Mouse (Mus musculus): ENCODE measurements around the gene Gabbr1.

Gene Gabbr1

DNA sequence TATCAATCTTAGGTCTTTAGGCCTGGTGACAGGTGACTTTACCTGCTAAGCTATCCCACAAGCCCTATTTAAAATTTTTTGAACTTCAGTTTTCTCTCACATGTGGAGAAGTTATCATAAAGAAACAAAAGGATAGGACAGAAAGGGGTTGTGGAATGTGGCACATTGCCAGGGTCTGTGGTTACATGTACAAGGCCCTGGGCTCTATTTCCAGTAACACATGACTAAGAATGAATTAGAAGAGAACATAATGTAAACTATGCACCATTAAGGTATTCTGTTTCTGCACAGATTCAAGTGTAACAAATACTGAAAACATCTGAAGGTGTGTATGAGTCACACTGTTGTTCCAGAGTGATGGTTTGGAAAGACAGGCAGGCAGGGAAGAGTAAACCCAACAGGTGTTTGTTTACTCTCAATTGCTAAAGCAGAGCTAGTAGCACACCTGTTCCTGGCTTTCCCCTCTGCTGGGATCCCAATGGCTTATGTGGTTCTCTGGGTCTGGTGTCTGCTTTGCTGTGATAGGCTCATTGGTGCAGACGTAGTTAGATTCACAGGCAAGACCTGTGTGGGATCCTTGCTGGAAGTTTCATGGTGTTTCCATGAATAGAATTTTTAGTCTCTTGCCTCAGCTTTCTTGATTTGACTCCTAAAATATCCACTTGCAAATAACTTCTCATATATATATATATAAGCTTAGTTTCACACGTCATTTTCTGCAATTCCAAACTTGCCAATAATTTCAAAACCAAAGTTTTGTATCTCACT lies 6.5 kb upstream of the Gabbr1 start:
- DNase-seq (ENCODE audit: low read depth, low spot score), result no peak

DNA sequence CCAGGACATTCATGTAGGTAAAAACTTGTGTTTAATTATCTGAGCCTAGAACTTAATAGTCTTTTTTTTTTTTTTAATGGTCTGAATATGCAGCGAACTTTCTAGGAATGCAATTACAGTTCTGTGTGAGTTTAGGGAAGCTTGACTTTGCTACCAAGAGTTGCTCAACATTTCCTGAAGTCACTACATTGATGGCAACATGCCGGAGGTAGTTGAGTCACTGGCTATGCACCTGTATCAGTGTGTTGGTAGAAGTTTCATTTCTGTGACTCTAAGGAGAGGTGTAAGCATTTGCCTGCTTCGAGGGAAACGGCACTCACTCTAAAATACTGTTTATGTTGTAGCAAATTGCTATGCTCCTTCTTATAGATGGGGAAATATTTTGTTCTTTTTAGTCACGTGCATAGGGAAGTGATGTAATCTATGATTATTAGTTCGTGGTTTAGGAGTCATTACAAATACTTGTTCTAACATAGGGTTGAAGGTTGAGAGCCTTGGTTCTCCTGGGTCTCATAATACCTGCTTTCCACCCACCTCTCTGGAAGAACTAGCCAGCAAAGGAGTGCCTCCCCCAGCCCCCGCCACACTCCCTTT lies 1.0 kb upstream of the Gabbr1 start:
- DNase-seq (ENCODE audit: low read depth, low spot score), result no peak

DNA sequence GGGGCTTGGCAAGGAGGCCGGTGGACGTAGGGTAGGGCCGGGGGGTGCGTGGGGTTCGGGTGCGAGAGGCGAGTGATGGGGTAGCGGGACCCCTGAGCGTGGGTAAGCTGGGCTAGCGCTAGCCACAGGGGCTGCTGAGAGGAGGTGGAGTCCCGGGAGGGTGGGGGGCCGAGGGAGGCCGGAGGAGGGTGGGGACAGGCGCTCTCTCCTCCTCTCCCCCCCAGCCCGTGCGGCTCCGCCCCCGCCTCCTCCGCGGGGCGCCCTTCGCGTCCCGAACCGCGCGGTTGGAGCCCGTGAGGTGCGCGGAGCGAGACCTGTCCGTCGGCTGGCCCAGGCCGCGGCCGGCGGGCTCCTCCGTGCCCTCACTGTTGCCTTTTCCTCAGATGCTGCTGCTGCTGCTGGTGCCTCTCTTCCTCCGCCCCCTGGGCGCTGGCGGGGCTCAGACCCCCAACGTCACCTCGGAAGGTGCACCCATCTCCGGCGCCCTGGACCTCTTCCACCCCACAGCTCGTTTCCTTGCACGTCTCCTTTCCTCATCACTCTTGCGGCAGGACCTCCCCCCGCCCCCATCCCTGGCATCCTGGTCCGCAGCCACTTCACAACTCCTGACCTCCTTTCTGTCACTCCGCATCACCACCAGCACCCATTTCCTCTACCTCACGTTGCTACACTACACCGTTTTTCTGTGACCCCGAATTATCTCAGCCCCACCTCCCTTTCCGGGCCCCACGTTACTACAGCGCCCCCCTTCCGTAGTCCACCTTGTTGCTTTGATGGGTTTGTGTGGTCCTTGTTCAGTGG lies 746 bp downstream of the Gabbr1 start:
- peak; percentile 85 for DNase-seq (ENCODE audit: low read depth, low spot score)

- DNase-seq (ENCODE audit: low read depth, low spot score), result peak; percentile 42
Measured at GRCm38 (mm10) chr17:37047332-37047976, 1.7 kb downstream of the Gabbr1 start.

DNA sequence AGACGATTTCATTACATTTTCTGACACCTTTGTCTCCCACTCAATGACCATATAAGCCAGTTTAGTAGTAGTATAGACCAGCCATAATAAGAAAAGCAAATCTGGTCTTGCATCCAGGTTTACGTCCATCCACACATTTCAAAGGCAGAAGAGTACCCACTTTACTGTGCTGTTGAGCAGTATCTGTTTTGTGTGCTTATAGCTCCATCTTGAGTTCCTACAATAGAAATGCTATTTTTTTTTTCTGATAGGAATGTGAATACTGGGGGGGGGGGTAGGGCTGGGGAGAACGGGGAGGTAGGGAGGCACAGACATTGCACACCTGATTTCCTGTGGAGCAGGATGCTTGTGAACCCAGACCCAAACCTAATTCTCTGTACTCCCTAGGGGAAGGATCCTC lies 2.2 kb downstream of the Gabbr1 start:
- DNase-seq (ENCODE audit: low read depth, low spot score), result no peak

- no peak for DNase-seq (ENCODE audit: low read depth, low spot score)
Measured at GRCm38 (mm10) chr17:37048383-37048782, 2.6 kb downstream of the Gabbr1 start.

GRCm38 (mm10) chr17:37049570-37050310 lies 4.0 kb downstream of the Gabbr1 start:
- DNase-seq (ENCODE audit: low read depth, low spot score), result peak; percentile 83

DNA sequence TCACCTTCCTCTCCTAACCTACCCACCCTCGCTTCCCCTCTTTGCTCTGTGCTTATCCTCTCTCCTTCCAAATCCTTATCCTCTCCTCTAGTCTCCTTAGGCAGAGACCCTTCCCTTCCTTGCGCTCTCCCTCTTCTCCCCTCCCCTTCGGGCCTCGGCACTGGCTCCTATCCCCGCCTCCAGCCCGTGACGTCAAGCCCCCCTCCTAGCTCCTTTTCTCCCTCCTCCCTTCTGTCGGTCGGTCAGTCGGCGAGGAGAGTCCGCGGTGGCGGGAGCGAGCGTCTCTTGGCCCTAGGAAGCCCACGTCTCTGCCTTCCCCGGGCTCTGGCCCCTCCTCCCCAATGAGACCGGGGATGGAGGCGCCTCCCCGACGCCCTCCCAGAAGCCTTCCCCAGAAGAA lies 4.6 kb downstream of the Gabbr1 start:
- DNase-seq (ENCODE audit: low read depth, low spot score), result peak; percentile 89

- no peak for DNase-seq (ENCODE audit: low read depth, low spot score)
Measured at GRCm38 (mm10) chr17:37050876-37051275, 5.1 kb downstream of the Gabbr1 start.

- no peak for DNase-seq (ENCODE audit: low read depth, low spot score)
Measured at GRCm38 (mm10) chr17:37051745-37052144, 6.0 kb downstream of the Gabbr1 start.

GRCm38 (mm10) chr17:37056957-37057356 lies 11.2 kb downstream of the Gabbr1 start:
- no peak for DNase-seq (ENCODE audit: low read depth, low spot score)

GRCm38 (mm10) chr17:37061435-37061834 lies 15.7 kb downstream of the Gabbr1 start:
- DNase-seq (ENCODE audit: low read depth, low spot score), result no peak

DNA sequence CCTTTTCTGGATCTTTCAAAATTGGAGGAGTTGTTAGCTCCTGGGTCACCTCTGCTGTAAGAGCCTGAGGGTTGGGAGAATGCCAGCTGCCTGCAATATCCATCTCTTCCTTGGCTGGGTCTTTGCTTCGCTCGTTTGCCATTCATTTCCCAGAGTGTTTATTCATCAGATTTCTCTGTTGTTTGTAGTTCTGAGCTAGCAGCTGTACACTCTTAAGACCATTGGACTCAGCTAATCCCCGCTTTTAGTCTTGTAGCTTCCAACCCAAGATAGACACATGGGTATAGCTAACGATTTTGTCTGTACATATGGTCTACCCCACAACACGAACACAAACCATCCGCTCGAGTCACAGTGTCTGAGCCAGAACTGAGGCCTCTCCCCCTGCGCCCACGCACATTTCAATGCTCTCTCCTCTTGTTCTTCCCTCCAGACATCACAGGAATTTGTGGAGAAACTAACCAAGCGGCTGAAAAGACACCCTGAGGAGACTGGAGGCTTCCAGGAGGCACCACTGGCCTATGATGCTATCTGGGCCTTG lies 16.4 kb downstream of the Gabbr1 start:
- no peak for DNase-seq (ENCODE audit: low read depth, low spot score)

DNA sequence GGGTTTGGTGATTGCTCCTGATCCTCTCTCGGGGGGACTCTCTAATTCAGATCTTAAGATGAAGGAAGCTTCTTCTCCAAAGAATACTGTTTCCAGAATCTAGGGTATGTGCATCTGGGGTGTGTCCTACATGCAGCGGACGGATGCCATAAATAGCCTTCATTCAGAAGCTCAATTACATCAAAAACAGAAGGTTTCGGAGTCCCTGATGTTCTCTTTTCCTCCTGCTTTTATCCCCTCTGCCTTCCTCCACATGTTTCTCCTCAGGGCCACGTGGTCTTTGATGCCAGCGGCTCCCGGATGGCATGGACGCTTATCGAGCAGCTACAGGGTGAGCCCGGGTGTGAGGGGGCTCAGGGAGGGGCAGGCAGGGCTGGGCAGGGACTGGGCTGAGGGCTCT lies 17.3 kb downstream of the Gabbr1 start:
- DNase-seq (ENCODE audit: low read depth, low spot score), result no peak

DNA sequence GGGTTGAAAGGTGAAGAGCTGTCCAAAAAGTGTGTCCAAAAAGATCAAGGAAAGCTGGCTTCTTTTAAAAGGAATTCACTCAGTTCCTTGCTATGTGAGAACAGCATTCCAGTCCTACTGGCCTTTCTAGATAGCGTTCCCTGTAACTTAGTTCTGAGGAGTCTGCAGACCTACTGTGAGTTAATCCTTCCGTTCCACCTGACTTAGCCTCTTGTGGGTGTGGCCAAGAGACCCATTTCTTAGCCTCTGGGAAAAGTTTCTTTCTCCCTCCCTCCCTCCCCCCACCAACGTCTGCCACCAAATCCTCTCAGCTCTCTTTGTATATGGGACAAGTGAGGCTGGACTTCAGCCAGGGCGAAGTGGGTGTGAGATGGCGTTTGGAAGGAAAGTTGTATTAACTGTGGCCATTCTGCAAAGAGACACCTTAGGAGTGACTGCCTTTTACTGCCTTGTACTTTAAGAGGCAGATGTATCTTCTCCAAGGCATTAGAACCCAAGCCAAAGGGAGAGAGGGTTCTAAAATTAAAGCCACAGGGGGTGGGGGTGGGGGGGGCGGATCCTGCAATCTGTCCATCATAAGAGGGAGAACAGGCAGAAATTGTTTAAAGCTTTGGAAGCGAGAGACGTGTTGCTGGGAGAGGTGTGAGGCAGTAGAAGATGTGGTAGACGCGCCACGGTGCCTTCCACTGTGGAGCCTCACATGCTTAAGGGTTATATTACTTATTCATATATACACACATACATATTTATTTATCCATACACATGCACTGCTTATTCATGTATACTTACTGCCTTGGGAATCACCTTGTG lies 18.1 kb downstream of the Gabbr1 start:
- peak; percentile 67 for DNase-seq (ENCODE audit: low read depth, low spot score)

DNA sequence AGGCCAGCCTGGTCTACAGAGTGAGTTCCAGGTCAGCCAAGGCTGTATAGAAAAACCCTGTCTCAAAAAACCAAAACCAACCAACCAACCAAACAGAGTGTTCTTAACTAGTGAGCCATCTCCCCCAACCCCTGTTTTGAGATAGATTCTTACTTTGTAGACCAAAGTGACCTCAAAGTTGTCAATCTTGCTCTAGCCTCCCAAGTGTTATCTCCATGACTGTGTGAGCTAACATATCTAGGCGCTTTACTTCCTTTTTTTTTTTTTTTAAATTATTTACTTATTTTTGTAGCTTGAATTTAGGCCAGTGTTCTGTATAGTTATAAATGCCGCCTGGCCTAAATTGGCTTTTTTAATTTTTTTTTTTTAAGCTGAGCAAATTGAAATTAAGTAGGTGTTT lies 20.2 kb downstream of the Gabbr1 start:
- DNase-seq (ENCODE audit: low read depth, low spot score), result no peak

DNA sequence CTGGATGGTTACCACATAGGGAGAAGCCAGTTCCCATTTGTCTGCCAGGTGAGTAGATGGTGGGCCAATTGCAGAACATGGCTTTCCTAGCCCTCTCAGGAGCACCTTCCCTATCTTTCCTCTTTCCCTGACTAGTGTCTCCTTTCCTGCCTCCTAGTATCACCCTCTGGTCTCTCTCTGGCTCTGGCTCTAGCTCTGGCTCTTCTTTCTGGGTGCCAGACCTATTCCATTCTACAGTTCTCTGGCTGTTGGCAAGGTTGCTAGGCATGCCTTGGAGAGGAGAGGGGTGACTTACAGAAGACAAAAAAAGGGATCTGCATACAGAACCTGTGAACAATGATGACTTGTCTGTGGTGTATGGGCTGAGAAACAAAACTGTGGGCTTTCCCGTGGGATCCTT lies 22.1 kb downstream of the Gabbr1 start:
- no peak for DNase-seq (ENCODE audit: low read depth, low spot score)

- no peak for DNase-seq (ENCODE audit: low read depth, low spot score)
Measured at GRCm38 (mm10) chr17:37070121-37070520, 24.4 kb downstream of the Gabbr1 start.

- DNase-seq (ENCODE audit: low read depth, low spot score), result no peak
Measured at GRCm38 (mm10) chr17:37072080-37072729, 26.4 kb downstream of the Gabbr1 start.
